Mouse (Mus musculus): Measurements from ENCODE around the gene Hoxd12.

- TF ChIP-seq CTCF (IDR thresholded peaks at IDR 0.05; ENCODE audit: extremely low read depth, insufficient read depth, insufficient read length, insufficient replicate concordance): no peak
- TF ChIP-seq POLR2A (IDR thresholded peaks at IDR 0.05; ENCODE audit: low read depth, low read length): no peak
Measured at GRCm38 (mm10) chr2:74699664-74700545, 25.1 kb downstream of the Hoxd12 start.
